Mouse (Mus musculus) lung, postnatal 0 days (tissue): ENCODE measurements around the gene Tubb1.
A peak's percentile ranks its signal among the peaks of the same experiment; 100 is the strongest.

Experiments
- CTCF ChIP-seq: IDR thresholded peaks from 2 replicates; pipeline ENCODE4 v1.5.1; 2016; ENCODE audit warnings: antibody characterized with exemption, mild to moderate bottlenecking
- EP300 ChIP-seq: IDR thresholded peaks from 2 replicates; pipeline ENCODE4 v1.6.1; 2016; ENCODE audit warnings: antibody characterized with exemption, mild to moderate bottlenecking, control low read depth

- TF ChIP-seq CTCF (peak; percentile 20; the same call in 1 of the 2 replicates), EP300 (no peak)
These were observed 13.5 kb downstream of the Tubb1 start, which contains the start of gene Atp5e for GRCm38 (mm10) chr2:174463789-174464523.
